Mouse (Mus musculus) activated CD4-positive, CD25-positive, alpha-beta regulatory T cell (primary cell): ENCODE results near the gene Gm6176. TPM values are rescaled to one million over a fixed set of nuclear protein-coding genes. Genes with fewer than 3 reads are reported as not detected.

Source experiments
- polyA plus RNA-seq, 2 experiments: library from polyadenylated mRNA; unstranded; fragments of 100-300 nt; shearing (Covaris generic); gene quantifications; one replicate each; pipeline ENCODE4 v1.2.1; 2017

Gene Gm6176
- not detected for polyA plus RNA-seq

GRCm38 (mm10) chr7:22056205-22056604, at the start of gene Gm6176:
Gene Gm6176 (minus strand): TSS chr7:22056305.

GRCm38 (mm10) chr7:22068757-22069156, 12.7 kb upstream of the Gm6176 start, which contains the start of gene Vmn1r139:
Gene Vmn1r139 (plus strand): TSS chr7:22069057.

GRCm38 (mm10) chr7:22028797-22029196, 27.3 kb downstream of the Gm6176 start, which contains the start of gene Vmn1r138:
Gene Vmn1r138 (minus strand): TSS chr7:22028897.

Other genes starting within 250 kb of the Gm6176 start
- under 1 TPM in 1 of 2 experiments, not detected in 1; 0.21 TPM for gene Vmn1r135, start 224.0 kb downstream of the Gm6176 start, polyA plus RNA-seq
- gene Gm5725, start 212.0 kb downstream of the Gm6176 start, polyA plus RNA-seq, result not detected
- gene Gm5891, start 135.0 kb downstream of the Gm6176 start, polyA plus RNA-seq, result under 1 TPM in 1 of 2 experiments, not detected in 1; 0.23 TPM
- not detected for gene Vmn1r137, start 61.7 kb downstream of the Gm6176 start, polyA plus RNA-seq
- gene Vmn1r138, start 27.4 kb downstream of the Gm6176 start, polyA plus RNA-seq, result not detected
- under 1 TPM in 1 of 2 experiments, not detected in 1; 0.33 TPM for gene Vmn1r139, start 12.8 kb upstream of the Gm6176 start, polyA plus RNA-seq
- not detected for gene Gm16451, start 61.9 kb upstream of the Gm6176 start, polyA plus RNA-seq
- gene Gm10666, start 78.4 kb upstream of the Gm6176 start, polyA plus RNA-seq, result not detected
- not detected for gene Vmn1r142, start 107.7 kb upstream of the Gm6176 start, polyA plus RNA-seq
- not detected for gene Vmn1r143, start 133.1 kb upstream of the Gm6176 start, polyA plus RNA-seq
- gene Gm8653, start 145.0 kb upstream of the Gm6176 start, polyA plus RNA-seq, result not detected
- not detected for gene Gm8453, start 173.2 kb upstream of the Gm6176 start, polyA plus RNA-seq